Mouse (Mus musculus) erythroblast, embryonic 14.5 days (primary cell): ENCODE results near the gene Pelp1.

Source experiments
- GATA1 ChIP-seq: IDR thresholded peaks from 2 replicates; pipeline ENCODE4 v1.6.1; 2012; ENCODE audit warnings: low read length, inconsistent platforms, mixed read lengths
- TAL1 ChIP-seq: IDR thresholded peaks from 3 replicates; pipeline ENCODE4 v1.6.1; 2012; ENCODE audit warnings: low read length, inconsistent platforms, mixed read lengths

DNA sequence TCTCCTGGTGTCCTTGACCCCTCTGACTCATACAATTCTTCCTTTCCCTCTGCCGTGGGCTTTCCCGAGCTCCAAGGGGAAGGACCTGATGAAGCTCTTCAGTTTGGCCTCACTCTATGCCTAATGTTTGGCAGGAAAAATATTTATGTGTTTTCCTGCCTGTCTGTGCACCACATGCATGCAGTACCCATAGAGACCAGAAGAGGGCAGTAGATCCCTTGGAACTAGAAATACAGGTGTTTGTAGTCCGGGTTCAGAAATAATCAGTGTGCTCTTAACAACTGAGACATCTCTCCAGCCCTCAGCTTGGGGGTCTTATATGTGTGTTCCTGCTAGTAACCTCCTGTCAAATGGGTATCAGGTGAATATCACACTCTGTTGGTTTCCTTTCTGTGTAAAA, 4.1 kb upstream of the Pelp1 start:
- TF ChIP-seq GATA1 (no peak), TAL1 (no peak)
